9 mouse cellular contexts compared by ENCODE assay signal in the genomic region with DNA sequence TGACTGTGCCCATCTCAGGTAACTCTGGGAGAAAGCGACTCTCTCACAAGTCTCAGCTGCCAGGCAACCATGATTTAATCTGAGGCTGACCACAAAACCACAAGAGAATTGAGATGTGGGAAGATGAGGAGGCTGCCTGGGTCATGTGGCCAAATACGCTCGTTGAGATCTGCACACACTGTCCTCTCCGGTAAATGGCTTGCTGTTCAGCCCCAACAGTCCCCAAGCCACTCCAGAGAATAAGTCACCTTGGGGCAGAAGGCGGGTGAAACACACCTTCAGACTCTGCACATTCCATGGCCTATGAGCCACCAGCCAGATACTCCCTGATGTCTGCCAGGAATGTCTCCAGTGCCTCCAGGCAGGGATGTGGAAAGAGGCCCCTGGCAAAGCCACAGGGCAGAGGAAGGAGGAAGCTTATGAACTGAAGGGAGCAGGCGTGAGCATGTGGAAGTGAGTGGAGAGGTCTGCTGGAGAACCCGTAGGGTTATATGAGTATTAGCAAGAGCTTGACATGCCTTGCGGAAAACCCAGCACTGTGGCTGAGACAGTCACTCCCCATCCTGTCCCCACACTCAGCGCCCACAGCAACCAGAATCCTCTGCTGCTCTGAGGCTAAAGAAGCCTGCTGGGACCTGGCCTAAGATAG.
DNase-seq lines count a peak whose midpoint lies in the region; ATAC-seq and TF ChIP-seq lines count a peak whose summit lies in the region.
"Had no signal": no experiment of that assay in that cellular context is flagged by ENCODE, and none has a peak within 500 bp of the region (broad histone marks: within the 10 kb centered on the region; RNA-seq: fewer than 3 reads in every experiment).

No protein-coding gene starts in this region.

- no peaks in the 10 kb centered on the region for H3K9me3 ChIP-seq in forebrain, embryonic 12.5 days

- H3K4me1 ChIP-seq in thymus, adult 2 months (replicated peaks; ENCODE audit: control insufficient read depth, insufficient read depth, low read length) = peaks cover 25% of the 10 kb centered on the region
- peaks cover 52% of the 10 kb centered on the region for H3K4me1 ChIP-seq in forebrain, embryonic 12.5 days

- ATAC-seq in forebrain, embryonic 12.5 days (ENCODE audit: low FRiP score) = no peak

- H3K27ac ChIP-seq in thymus, adult 2 months (ENCODE audit: control insufficient read depth, insufficient read depth, low read length) = peak overlapping the region; percentile 6; the same call in 1 of the 2 replicates
- peak overlapping the region; percentile 85 for H3K27ac ChIP-seq in forebrain, embryonic 12.5 days

- peak overlapping the region; percentile 49 for H3K4me2 ChIP-seq in forebrain, embryonic 12.5 days

- no peak for TF ChIP-seq POLR2A in thymus, adult 2 months (IDR thresholded peaks at IDR 0.05; ENCODE audit: control insufficient read depth, extremely low read depth, insufficient read depth, low read length, poor library complexity)

- DNase-seq in thymus, adult 2 months = peak; percentile 14
- DNase-seq in thymus, postnatal 10 days (ENCODE audit: low spot score in 2 of 2) = no peak
- peak; percentile 47 to 53 for DNase-seq in kidney, adult 8-10 months
- peak; percentile 62 for DNase-seq in lung, postnatal 25 days (ENCODE audit: low spot score)
- DNase-seq in thymus, postnatal 0 days (ENCODE audit: low spot score) = peak; percentile 35
- no peak for DNase-seq in right cerebral cortex, postnatal 4 days
- DNase-seq in cerebellum, adult 8-10 months = no peak

- no peak for TF ChIP-seq CTCF in thymus, adult 2 months (IDR thresholded peaks at IDR 0.05; ENCODE audit: borderline replicate concordance, control insufficient read depth, extremely low read depth, insufficient read depth, low read length, poor library complexity)

- H3K36me3 ChIP-seq in thymus, adult 2 months (ENCODE audit: control insufficient read depth, insufficient read depth, low read length) = no peaks in the 10 kb centered on the region
- no peaks in the 10 kb centered on the region for H3K36me3 ChIP-seq in forebrain, embryonic 12.5 days (replicated peaks)

- peak overlapping the region; percentile 20 for H3K4me3 ChIP-seq in thymus, adult 2 months (ENCODE audit: control insufficient read depth, insufficient read depth, low read length)
- peak overlapping the region; percentile 30 for H3K4me3 ChIP-seq in forebrain, embryonic 12.5 days (replicated peaks)
- H3K4me3 ChIP-seq: erythroblast, embryonic 14.5 days had no signal

- H3K27me3 ChIP-seq in thymus, adult 2 months (ENCODE audit: control insufficient read depth, insufficient read depth, low read length) = no peaks in the 10 kb centered on the region
- H3K27me3 ChIP-seq in forebrain, embryonic 12.5 days = no peaks in the 10 kb centered on the region

- 4% methylated on average over 9 of the region's 9 CpGs for WGBS in thymus, adult 2 months
- WGBS in forebrain, embryonic 12.5 days = 61% methylated on average over 9 of the region's 9 CpGs

- H3K9ac ChIP-seq in forebrain, embryonic 12.5 days = peak overlapping the region; percentile 51

Comparison
In these comparisons a context has a peak if more than half of its experiments do, and no peak if none do; other contexts are left out.
1. DNase-seq: peak in thymus, adult 2 months (single experiment), kidney, adult 8-10 months (2 of 2), lung, postnatal 25 days (single experiment) and thymus, postnatal 0 days (single experiment); none in thymus, postnatal 10 days (0 of 2), right cerebral cortex, postnatal 4 days (single experiment) and cerebellum, adult 8-10 months (single experiment).